Mouse (Mus musculus) adrenal gland, postnatal 0 days (tissue): Measurements from ENCODE around the gene Ino80d. TPM values are rescaled to one million over a fixed set of nuclear protein-coding genes. Genes with fewer than 3 reads are reported as not detected.

Source experiments
- microRNA-seq: library from miRNA; unstranded; fragments of <30 nt; microRNA quantifications from one replicate; pipeline ENCODE4, GENCODE M21; 2016; ENCODE audit warnings: borderline replicate concordance; ENCODE audit not compliant: insufficient number of aligned reads
- polyA plus RNA-seq: library from polyadenylated mRNA; unstranded; fragments of >200 nt; fragmentation: Nextera tagmentation; extraction: Ambion mirVana; gene quantifications from 2 replicates; pipeline ENCODE4 v1.2.1, GENCODE M21; 2015

Gene Ino80d
- polyA plus RNA-seq: 7.5 and 9.5 TPM in 2 replicates

DNA sequence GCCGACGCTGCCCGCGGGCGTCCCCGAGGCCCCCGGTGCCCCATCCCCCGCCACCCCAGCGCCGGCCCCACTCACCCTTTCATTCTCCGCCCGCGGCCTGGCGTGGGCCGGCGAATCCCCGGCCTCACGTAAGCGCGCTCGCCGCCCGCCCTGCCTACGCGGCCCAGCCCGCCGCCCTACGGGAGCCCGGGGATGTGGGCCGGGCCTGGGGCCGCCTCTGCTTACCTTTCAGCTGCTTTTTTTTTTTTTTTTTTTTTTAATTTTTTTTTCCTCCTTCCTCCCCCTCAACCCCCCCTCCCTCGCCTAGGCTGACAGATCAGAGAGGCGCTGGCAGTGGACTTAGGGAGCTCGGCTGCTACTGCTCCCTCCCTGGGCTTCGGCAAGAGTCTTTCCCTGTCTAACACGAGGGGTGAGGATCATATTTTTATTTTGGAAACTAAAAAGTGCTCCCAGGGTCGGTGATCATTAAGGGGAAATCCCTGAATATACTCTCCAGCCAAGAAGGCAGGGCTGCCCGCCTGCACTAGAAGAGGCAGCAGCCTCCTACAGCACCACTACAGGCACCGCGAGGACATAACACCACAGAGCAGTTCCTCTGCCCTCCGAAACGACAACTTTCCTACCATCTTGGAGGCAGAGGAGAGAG lies at the start of gene Ino80d:
Ino80d (minus strand) TSS at position 532 of the 646 bp plus-strand sequence.

Small RNA genes within 50 kb of the gene (microRNA-seq; reads per million reads assigned to microRNA genes)
- gene Gm24557: not detected
- not detected for gene Gm44468

Other genes starting within 250 kb of the Ino80d start
- 315 and 354 TPM in 2 replicates for gene Eef1b2, start 62.2 kb upstream of the Ino80d start, polyA plus RNA-seq
- 102 and 165 TPM in 2 replicates for gene Ndufs1, start 62.2 kb upstream of the Ino80d start, polyA plus RNA-seq
- 0.61 and 1.1 TPM in 2 replicates for gene Gpr1, start 99.9 kb upstream of the Ino80d start, polyA plus RNA-seq
- gene Zdbf2, start 158.6 kb upstream of the Ino80d start, polyA plus RNA-seq: 11.0 and 17.7 TPM in 2 replicates